Mouse (Mus musculus): ENCODE data around the gene Vmn1r67.
A peak's percentile ranks its signal among the peaks of the same experiment; 100 is the strongest.

Vmn1r67 gene

DNA sequence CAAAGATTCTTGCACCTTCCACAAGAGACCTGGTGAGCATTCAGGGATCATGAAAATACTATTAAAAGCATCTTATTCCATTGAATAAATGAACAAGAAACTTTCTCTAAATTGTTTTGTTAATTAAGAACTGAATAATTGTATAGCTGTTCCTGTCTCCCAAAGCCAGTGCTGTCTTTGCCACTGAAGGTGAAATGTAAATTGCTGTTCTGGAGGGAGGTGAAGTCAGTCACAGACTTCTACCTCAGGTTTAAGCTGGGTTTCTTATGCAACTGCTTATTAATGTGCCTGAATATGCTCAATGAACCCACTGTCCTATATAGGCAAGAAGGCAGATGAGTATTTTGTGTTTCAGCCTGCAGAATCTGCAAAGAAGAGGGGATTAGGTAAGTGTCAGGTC, at the start of gene Vmn1r67:
Gene Vmn1r67, plus strand, starts transcription at position 301 of the 400 bp plus-strand sequence.
- DNase-seq (ENCODE audit: low read depth, low spot score), result no peak

GRCm38 (mm10) chr7:10458166-10458565, 15.0 kb downstream of the Vmn1r67 start:
- no peak for DNase-seq (ENCODE audit: low read depth, low spot score)

GRCm38 (mm10) chr7:10479813-10480212, 36.7 kb downstream of the Vmn1r67 start:
- DNase-seq (ENCODE audit: low read depth, low spot score), result no peak

- peak; percentile 18 for DNase-seq (ENCODE audit: low read depth, low spot score)
Observed at GRCm38 (mm10) chr7:10480588-10481233, 37.6 kb downstream of the Vmn1r67 start.

- peak; percentile 76 for DNase-seq (ENCODE audit: low read depth, low spot score)
Observed at GRCm38 (mm10) chr7:10494786-10495521, 51.8 kb downstream of the Vmn1r67 start, which contains the start of gene Zik1. Zik1 (minus strand) TSS chr7:10495394.

GRCm38 (mm10) chr7:10495578-10495977, 52.4 kb downstream of the Vmn1r67 start:
- no peak for DNase-seq (ENCODE audit: low read depth, low spot score)

Data from CD4-positive, CD25-positive, alpha-beta regulatory T cell, adult 2 months (primary cell).